Mouse (Mus musculus) forebrain, embryonic 15.5 days (tissue): Measurements from ENCODE around the gene Cfap299. TPM values are rescaled to one million over a fixed set of nuclear protein-coding genes. Genes with fewer than 3 reads are reported as not detected.

ENCODE experiments used
- ATAC-seq: fragments of 200-750 bp; cut with Nextera tagmentation; replicated peaks from 2 replicates; pipeline ENCODE4 v1.8.0; 2017; ENCODE audit warnings: mild to moderate bottlenecking, moderate TSS enrichment, moderate library complexity
- H3K27ac ChIP-seq: fragments of 300-500 bp; sonication (generic); replicated peaks from 2 replicates; pipeline ENCODE4 v1.5.1; 2015; ENCODE audit warnings: mild to moderate bottlenecking, inconsistent platforms
- H3K27me3 ChIP-seq: fragments of 300-500 bp; sonication (generic); 2 replicates; pipeline ENCODE4 v1.6.1; 2015; ENCODE audit warnings: inconsistent platforms
- H3K36me3 ChIP-seq: fragments of 300-500 bp; sonication (generic); 2 replicates; pipeline ENCODE4 v1.6.1; 2015; ENCODE audit warnings: mild to moderate bottlenecking, inconsistent platforms
- H3K4me1 ChIP-seq: fragments of 300-500 bp; sonication (generic); 2 replicates; pipeline ENCODE4 v1.6.1; 2015; ENCODE audit warnings: inconsistent platforms
- H3K4me2 ChIP-seq: fragments of 300-500 bp; sonication (generic); replicated peaks from 2 replicates; pipeline ENCODE4 v1.6.1; 2015; ENCODE audit warnings: mild to moderate bottlenecking, inconsistent platforms
- H3K4me3 ChIP-seq: fragments of 300-500 bp; sonication (generic); 2 replicates; pipeline ENCODE4 v1.5.1; 2015; ENCODE audit warnings: mild to moderate bottlenecking, inconsistent platforms
- H3K9ac ChIP-seq: fragments of 300-500 bp; sonication (generic); replicated peaks from 2 replicates; pipeline ENCODE4 v1.6.1; 2015; ENCODE audit warnings: mild to moderate bottlenecking, inconsistent platforms
- H3K9me3 ChIP-seq: fragments of 300-500 bp; sonication (generic); 2 replicates; pipeline ENCODE4 v1.6.1; 2016; ENCODE audit warnings: inconsistent platforms
- WGBS: fragments of 180-500 bp; shearing (Covaris S2); methylation state at CpG from one replicate; pipeline ENCODE4 v1.1.7; 2015; ENCODE audit warnings: mixed read lengths; 5-methylcytosine and 5-hydroxymethylcytosine counted together
- polyA plus RNA-seq: library from polyadenylated mRNA; unstranded; fragments of >200 nt; fragmentation: Nextera tagmentation; extraction: Ambion mirVana; gene quantifications from 2 replicates; pipeline ENCODE4 v1.2.1, GENCODE M21; 2015

Gene Cfap299
- polyA plus RNA-seq, 1 experiment from 2014 or later = 2.0 TPM

GRCm38 (mm10) chr5:98552395-98552794 is 223.3 kb downstream of the Cfap299 start, which contains the start of gene Gm11111:
Gene Gm11111, plus strand, starts transcription at chr5:98552695.
- Histone ChIP-seq H3K4me2 (no peak within 1 kb of the TSS), H3K9me3 (no peaks in the 10 kb centered on the region), H3K27me3 (no peaks in the 10 kb centered on the region), H3K9ac (no peak within 1 kb of the TSS), H3K27ac (no peak within 1 kb of the TSS), H3K4me1 (no peaks in the 10 kb centered on the region), H3K36me3 (no peaks in the 10 kb centered on the region), H3K4me3 (no peak within 1 kb of the TSS)
- no peak for ATAC-seq

DNA sequence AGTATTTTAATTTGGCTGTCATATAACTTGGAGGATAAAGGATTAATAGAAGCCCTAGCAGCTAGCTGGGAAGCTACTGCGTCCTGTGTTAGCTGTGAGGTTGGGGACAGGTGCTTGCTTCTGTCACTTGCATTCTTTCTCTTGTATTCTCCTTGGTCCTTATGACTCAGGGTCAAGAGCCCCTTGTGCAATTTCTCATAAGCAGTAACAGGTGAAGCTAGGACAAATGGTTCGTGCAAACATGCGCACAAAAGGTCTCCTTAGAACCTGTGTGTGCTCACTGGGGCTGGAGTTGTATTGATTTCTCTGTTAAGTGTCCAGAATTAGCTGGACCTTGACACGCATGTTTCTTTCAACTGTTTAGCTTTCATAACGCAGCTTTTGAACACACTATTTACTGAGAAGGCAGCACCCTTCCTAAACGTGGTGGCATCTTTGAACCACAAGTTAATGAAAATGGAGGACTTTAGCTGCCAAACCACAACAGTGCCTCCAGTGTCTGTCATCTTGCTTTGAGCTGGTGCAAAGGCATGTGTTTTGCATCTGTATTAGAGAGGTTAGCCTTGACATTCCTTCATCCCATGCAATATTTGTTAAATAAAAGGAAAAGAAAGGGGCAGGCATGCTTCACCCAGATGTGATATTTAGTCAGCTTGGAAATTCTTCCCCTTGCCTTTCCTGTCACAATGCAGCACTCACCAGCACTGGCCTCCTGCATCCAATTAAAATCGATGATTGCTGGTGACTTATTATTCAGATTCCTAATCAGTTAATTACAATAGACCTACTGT is 223.9 kb downstream of the Cfap299 start:
- Histone ChIP-seq H3K4me3 (no peak overlapping the region), H3K4me1 (no peaks in the 10 kb centered on the region), H3K9ac (no peak overlapping the region), H3K27me3 (no peaks in the 10 kb centered on the region), H3K27ac (no peak overlapping the region), H3K4me2 (no peak overlapping the region), H3K9me3 (no peaks in the 10 kb centered on the region), H3K36me3 (no peaks in the 10 kb centered on the region)
- ATAC-seq = no peak
- 59% methylated on average over 7 of the region's 7 CpGs for WGBS

DNA sequence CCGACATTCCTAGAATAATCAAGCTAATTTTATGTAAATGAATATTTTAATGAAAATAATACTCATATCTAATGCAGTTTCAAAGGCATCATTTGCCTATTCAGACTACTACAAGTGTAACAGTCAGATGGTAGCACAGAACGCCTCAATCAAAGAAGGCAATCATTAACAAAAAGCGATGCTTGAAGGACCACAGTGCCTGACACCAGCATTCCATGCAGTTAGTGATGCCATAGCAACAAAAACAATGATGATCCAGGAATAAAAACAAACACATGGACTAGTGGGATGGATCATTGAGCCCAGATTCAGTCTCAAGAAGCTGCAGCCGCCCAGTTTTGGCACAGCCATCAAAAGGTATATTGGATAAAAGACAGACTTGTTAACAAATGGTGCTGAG is 232.2 kb downstream of the Cfap299 start:
- peaks cover 6% of the 10 kb centered on the region; the same call in 1 of the 2 replicates for H3K4me1 ChIP-seq
- H3K27ac ChIP-seq = no peak overlapping the region
- no peaks in the 10 kb centered on the region for H3K9me3 ChIP-seq
- no peak overlapping the region for H3K4me2 ChIP-seq
- H3K27me3 ChIP-seq = no peaks in the 10 kb centered on the region
- no peaks in the 10 kb centered on the region for H3K36me3 ChIP-seq
- peak; percentile 53 for ATAC-seq
- H3K4me3 ChIP-seq = no peak overlapping the region
- no peak overlapping the region for H3K9ac ChIP-seq
- WGBS = 15% methylated on average over 4 of the region's 4 CpGs

DNA sequence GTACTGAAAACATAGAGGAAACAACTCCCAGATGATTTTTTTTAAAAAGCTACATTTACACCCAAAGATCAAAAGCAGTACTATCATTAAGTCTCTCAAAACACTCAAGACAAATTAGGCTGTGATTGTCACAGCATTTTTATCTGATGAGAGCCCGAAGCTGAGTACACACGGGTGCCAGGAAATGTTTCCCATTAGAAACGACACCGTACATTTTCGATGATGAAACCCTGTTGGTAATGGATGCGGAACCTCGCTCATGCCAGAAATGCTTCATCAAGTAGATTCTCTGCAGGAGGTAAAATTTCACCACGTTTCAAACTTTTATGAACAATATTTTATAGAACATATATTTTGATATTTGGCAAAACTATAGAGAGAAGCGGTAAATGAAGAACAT is 233.7 kb downstream of the Cfap299 start:
- ATAC-seq = no peak
- no peak overlapping the region for H3K4me2 ChIP-seq
- no peak overlapping the region for H3K27ac ChIP-seq
- H3K27me3 ChIP-seq = no peaks in the 10 kb centered on the region
- peaks cover 11% of the 10 kb centered on the region; the same call in 1 of the 2 replicates for H3K4me1 ChIP-seq
- H3K9ac ChIP-seq = no peak overlapping the region
- no peak overlapping the region for H3K4me3 ChIP-seq
- H3K9me3 ChIP-seq = no peaks in the 10 kb centered on the region
- no peaks in the 10 kb centered on the region for H3K36me3 ChIP-seq
- WGBS = 65% methylated on average over 9 of the region's 9 CpGs

- H3K27ac ChIP-seq = no peak overlapping the region
- no peaks in the 10 kb centered on the region for H3K36me3 ChIP-seq
- H3K4me1 ChIP-seq = peaks cover 11% of the 10 kb centered on the region; the same call in 1 of the 2 replicates
- H3K4me2 ChIP-seq = no peak overlapping the region
- no peak overlapping the region for H3K4me3 ChIP-seq
- ATAC-seq = 0 out of 2 replicates have a peak, but pooled peaks have one; percentile 27
- no peak overlapping the region for H3K9ac ChIP-seq
- 25% methylated on average over 9 of the region's 9 CpGs for WGBS
- no peaks in the 10 kb centered on the region for H3K9me3 ChIP-seq
- no peaks in the 10 kb centered on the region for H3K27me3 ChIP-seq
These were observed 234.7 kb downstream of the Cfap299 start for GRCm38 (mm10) chr5:98563801-98564200.

- no peaks in the 10 kb centered on the region for H3K36me3 ChIP-seq
These were observed 237.5 kb downstream of the Cfap299 start for GRCm38 (mm10) chr5:98566461-98567193.

DNA sequence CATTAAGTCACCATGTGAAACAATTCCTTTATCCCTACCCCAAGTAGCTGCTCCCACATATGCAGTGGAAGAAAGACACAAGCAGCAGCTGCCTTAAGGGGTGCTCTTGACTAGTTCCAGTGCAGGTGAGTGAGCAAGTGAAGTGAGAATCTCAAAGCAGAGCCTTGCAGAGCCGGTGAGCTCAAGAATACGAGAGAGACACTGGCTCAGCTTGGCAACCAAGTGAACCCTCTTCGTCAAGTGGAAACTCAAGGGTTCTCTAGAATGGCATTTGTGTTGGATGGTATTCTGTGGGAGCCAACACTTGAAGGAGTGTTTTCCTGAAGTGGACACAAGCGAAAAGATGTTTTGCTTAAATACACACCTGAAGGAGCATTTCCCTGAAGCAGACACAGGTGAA is 239.4 kb downstream of the Cfap299 start:
- Histone ChIP-seq H3K36me3 (no peaks in the 10 kb centered on the region), H3K4me1 (peaks cover 11% of the 10 kb centered on the region; the same call in 1 of the 2 replicates), H3K4me2 (no peak overlapping the region), H3K9me3 (no peaks in the 10 kb centered on the region), H3K27me3 (no peaks in the 10 kb centered on the region), H3K27ac (no peak overlapping the region), H3K9ac (no peak overlapping the region), H3K4me3 (no peak overlapping the region)
- WGBS = 91% methylated on average over 4 of the region's 4 CpGs
- ATAC-seq = no peak

More at GRCm38 (mm10) chr5:98566461-98567193, 237.5 kb downstream of the Cfap299 start:
- H3K4me1 ChIP-seq = peaks cover 11% of the 10 kb centered on the region; the same call in 1 of the 2 replicates
- H3K27me3 ChIP-seq = no peaks in the 10 kb centered on the region
- H3K9ac ChIP-seq = no peak overlapping the region
- 12% methylated on average over 6 of the region's 6 CpGs for WGBS
- peak overlapping the region; percentile 14; the same call in 1 of the 2 replicates for H3K27ac ChIP-seq
- H3K9me3 ChIP-seq = no peaks in the 10 kb centered on the region
- no peak overlapping the region for H3K4me2 ChIP-seq
- ATAC-seq = peak; percentile 85
- no peak overlapping the region for H3K4me3 ChIP-seq

GRCm38 (mm10) chr5:98569029-98569513 is 240.0 kb downstream of the Cfap299 start:
- WGBS = 59% methylated on average over 3 of the region's 3 CpGs
- Histone ChIP-seq H3K4me2 (no peak overlapping the region), H3K4me3 (no peak overlapping the region), H3K9me3 (no peaks in the 10 kb centered on the region), H3K36me3 (no peaks in the 10 kb centered on the region), H3K9ac (no peak overlapping the region), H3K27me3 (no peaks in the 10 kb centered on the region), H3K4me1 (peaks cover 6% of the 10 kb centered on the region; the same call in 1 of the 2 replicates), H3K27ac (no peak overlapping the region)
- ATAC-seq = no peak

DNA sequence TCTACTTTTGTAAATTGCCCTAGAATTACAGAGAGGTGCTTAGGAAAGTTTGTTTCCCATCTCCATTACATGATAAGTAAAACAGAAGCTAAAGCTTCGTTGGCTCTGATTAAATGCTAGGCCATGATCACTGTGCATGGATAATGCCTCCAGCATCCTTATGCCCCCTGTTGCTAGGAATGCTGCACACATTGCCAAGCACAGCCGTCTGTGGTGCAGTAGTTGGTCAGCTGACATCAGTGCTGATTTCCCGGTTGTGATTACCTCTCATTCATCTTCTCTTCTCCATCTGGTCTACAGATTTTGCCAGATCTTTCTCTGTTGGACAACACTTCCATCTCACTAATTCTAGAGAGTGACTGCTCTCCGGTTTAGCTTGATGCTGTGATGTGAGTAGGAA is 243.3 kb downstream of the Cfap299 start:
- no peaks in the 10 kb centered on the region for H3K9me3 ChIP-seq
- 36% methylated on average over 4 of the region's 4 CpGs for WGBS
- H3K9ac ChIP-seq = no peak overlapping the region
- no peak overlapping the region for H3K27ac ChIP-seq
- H3K27me3 ChIP-seq = no peaks in the 10 kb centered on the region
- H3K4me1 ChIP-seq = peaks cover 13% of the 10 kb centered on the region; the same call in 1 of the 2 replicates
- H3K4me2 ChIP-seq = no peak overlapping the region
- no peaks in the 10 kb centered on the region for H3K36me3 ChIP-seq
- peak; percentile 65 for ATAC-seq
- no peak overlapping the region for H3K4me3 ChIP-seq

DNA sequence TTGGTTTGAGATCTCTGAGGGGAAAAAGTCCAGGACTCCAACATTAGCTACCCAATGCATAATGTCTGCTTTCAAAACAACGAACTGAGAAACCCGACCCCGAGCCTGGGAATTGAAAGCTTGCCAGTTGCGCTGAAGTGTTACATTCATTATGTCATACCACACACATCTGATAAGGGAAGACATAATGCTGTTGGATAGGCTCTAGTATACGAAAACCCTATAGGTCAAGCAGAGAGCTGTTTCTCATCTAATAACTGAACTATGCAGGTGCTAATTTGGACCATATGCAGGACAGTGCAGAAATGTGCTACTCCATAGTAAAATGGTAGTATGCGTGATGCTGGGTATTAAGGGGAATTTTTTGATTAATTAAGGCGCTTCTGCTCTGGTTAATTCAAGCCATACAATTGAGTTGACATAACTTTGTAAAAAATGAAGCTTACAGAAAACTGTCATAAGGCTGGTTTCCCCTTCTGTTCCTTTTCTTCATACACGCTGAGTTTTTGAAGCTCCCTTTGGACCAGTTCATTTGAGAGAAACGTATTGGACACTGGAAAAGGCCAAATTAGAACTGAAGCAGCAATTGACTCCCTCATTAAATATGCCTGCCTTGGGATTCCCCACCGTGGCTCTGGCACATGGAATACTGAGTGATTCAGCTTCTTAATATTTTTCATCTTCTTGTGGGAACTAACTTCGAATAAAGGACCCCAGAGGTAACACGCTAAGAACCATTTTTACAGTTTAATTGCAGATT is 245.8 kb downstream of the Cfap299 start:
- H3K4me3 ChIP-seq = no peak overlapping the region
- H3K27ac ChIP-seq = peak overlapping the region; percentile 39
- no peaks in the 10 kb centered on the region for H3K36me3 ChIP-seq
- no peaks in the 10 kb centered on the region for H3K9me3 ChIP-seq
- H3K4me2 ChIP-seq = peak overlapping the region; percentile 22; the same call in 1 of the 2 replicates
- WGBS = 24% methylated on average over 12 of the region's 12 CpGs
- no peaks in the 10 kb centered on the region for H3K27me3 ChIP-seq
- peaks cover 13% of the 10 kb centered on the region; the same call in 1 of the 2 replicates for H3K4me1 ChIP-seq
- H3K9ac ChIP-seq = no peak overlapping the region
- peak; percentile 67 for ATAC-seq

GRCm38 (mm10) chr5:98575471-98575834 is 246.3 kb downstream of the Cfap299 start:
- Histone ChIP-seq H3K36me3 (no peaks in the 10 kb centered on the region), H3K9ac (no peak overlapping the region), H3K4me1 (peaks cover 13% of the 10 kb centered on the region; the same call in 1 of the 2 replicates), H3K9me3 (no peaks in the 10 kb centered on the region), H3K4me2 (no peak overlapping the region), H3K4me3 (no peak overlapping the region), H3K27me3 (no peaks in the 10 kb centered on the region), H3K27ac (peak overlapping the region; percentile 37; the same call in 1 of the 2 replicates)
- WGBS = 36% methylated on average over 4 of the region's 4 CpGs
- peak; percentile 68 for ATAC-seq
